Mouse (Mus musculus) gonadal fat pad, adult 2 months (tissue): Measurements from ENCODE around the gene Gm11985. TPM values are rescaled to one million over a fixed set of nuclear protein-coding genes. Genes with fewer than 3 reads are reported as not detected.

Source experiments
- DNase-seq: peaks from one replicate; pipeline ENCODE4 v3.0.0-alpha.2; 2012; ENCODE audit warnings: low read depth
- polyA plus RNA-seq: library from polyadenylated mRNA; depleted of rRNA; stranded (reverse); fragments of >200 nt; gene quantifications from 2 replicates; pipeline ENCODE4 v1.2.3, GENCODE M21; 2012; rRNA removed

Gene Gm11985
- polyA plus RNA-seq, 1 experiment: not detected

DNA sequence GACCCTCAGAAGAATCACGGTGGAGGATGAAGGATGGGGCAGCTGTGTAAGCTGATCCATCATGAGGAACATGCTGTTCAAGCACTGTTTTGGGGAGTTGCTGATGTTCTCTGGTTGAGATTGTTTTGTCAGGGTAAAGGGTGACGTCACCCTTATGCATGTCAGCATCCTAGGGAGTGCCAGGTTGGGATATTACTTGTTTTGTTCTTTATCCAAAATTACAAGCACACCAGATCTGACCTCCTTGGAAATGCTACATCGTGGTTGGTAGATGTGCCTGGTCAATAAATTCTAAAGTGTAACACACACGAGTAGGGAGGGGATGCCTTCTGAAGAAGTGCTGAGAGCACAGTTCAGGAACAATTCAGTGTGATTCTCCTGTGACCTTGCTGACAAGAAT, 31.9 kb downstream of the Gm11985 start:
- no peak for DNase-seq

DNA sequence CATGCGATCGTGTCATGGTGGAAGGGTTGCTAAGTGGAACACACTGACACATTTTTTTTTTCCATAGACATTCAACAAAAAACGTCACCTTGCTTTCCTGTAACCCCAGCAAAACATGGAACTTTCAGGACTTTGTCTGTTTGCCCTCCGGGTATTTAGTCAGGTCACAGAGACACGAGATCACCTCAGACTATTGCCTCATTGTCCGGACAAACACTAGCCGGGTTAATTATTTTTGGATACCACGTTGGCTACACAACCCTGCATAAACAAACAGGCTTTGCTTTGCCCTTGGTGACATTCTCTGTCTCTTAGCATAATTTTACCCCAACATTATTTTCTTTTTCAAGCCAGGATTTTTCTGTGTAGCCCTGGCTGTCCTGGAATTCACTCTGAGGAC, 35.3 kb downstream of the Gm11985 start:
- DNase-seq: no peak

DNA sequence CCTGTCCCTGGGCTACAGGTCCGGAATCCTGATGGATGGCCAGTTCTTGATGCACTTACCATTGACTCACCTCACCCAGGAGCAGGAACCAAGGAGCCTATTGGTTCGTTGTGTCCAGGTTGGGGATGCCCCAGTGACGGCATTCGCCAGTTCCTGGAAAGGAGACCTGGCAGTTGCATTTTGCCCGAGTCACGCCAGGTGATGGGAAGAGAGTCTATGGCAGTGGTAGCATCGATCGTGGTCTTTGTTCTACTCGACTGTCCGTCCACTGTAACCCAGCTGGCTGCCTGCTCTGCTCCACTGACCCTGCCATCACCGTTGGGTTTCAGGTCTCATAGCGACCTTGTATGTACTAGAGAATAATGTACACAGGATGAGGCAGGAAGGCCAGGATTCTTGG, 36.0 kb downstream of the Gm11985 start:
- no peak for DNase-seq

DNA sequence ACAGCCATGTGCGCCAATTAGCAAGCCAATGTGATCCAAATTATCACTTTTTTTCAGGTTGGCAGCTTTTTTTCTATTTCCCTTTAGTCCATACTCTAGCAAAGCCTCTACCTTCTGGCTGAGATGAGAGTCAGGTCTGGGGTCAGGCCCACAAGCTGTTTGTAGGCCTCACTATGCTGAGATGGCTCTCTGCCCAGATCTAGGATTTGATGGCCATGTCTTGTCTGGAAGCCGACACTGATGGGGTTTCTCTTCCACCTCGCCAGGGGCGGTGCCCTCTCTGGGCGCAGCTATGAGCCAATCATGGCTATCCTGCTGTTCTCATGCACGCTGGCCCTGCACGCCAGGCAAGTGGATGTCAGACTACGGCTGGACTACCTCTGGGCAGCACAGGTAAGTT, 37.9 kb downstream of the Gm11985 start:
- no peak for DNase-seq

DNA sequence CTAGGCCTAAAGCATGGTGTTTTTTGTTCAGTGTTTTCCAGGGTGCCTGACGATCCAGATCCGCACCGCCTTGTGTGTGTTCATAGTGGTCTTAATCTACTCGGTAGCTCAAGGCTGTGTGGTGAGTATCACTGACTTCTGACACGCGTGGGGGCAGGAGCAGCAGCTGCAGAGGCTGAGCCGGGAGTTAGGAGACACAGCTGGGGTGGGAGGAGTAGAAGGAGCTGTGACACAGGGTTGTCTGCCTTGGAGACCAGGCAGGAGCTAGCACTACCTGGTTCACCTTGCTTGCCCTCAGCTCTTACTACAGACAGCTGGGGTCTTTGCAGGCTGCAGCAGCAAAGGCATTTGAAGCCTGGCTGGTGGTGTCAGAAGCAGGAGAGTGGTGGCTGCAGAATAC, 38.9 kb downstream of the Gm11985 start:
- no peak for DNase-seq

DNA sequence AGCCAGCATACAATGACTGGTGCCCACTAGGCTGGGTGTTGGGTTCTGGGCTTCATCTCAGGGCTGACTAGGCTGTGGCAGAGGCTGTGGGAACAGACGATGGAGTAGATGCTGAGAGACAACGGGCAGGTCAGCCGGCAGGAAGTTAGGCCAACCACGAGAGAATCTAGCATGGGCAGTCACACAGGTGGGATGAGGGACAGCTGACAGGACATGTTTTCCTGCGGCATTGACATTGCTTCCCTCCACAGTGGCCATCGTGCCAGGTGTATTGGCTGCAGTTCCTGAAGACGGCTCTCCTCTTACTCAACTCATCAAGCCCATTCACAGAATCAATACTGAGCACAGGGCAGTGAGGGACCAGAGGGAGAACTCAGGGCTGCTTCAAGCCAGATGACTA, 40.4 kb downstream of the Gm11985 start:
- no peak for DNase-seq

DNA sequence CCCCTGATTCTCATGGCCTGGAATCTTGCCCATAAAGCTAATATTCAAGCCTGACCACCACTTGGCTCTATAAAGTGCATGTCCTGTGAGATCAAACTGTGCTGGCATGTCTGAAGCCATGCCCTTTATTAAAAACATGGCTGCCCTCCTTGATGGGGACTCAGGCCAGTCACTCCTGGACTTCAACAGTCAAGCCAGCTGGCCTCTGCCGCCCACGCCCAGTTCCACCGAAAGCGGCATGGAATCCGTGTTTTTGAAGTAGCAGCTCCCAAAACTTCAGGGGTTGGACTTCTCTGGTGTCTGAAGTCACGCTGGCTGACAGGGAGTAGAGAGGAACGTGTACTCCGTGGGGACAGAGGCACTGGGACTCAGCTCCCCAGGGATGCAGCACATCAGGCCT, 40.8 kb downstream of the Gm11985 start:
- DNase-seq: no peak

DNA sequence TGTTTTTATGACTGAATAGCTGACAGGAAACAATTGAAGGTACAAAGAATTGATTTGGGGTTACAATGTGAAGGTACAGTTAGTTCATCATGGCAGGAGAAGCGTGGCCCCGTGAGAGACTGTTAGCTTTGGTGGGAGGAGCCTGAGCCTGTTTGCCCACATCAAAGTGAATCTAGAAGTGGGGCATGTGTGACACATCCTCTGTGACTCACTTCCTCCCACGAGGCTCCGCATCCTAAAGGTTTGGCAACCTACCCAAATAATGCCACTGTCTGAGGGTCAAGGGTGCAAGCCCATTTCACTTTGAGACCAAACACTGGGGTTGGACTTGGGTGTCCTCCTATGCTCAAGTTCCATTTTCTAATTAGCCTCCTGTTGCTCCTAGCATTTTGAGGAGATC, 43.1 kb downstream of the Gm11985 start:
- no peak for DNase-seq

DNA sequence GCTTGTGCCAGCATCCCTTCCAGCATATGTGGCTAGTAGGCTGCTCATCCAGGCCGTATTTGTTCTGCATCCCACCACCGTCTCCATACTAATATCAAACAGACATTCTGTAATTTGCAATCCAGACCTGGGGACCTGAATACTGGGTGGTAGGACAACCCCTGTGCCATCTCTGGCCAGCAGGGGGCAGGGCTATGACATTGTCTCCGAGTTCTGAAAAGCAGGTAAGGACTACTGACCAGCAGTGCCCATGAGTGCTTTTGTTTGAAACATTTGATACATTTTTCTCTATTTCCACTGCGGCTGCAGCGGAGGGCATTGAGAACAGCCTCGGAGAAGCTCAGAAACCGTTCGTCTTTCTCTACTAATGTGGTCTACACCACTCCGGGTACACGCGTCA, 44.0 kb downstream of the Gm11985 start:
- no peak for DNase-seq

DNA sequence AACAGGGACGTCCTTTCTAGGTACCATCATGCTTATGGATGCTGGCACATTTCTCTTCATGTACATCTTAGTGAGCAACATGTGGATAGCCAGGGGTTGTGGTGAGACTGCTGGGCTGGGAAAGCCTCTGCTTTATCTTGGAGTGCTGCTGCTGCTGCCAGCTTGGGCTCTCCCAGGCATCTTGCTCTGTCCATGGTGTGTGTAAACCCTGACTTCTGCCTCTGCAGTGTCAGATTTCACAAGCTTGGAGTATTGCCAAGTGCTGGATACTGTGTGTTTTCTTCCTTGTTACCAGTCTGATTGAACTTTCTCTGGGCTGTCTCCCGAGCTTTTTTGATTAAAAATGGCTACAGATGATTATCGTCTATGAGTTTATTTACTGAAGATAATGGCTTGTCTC, 45.6 kb downstream of the Gm11985 start:
- DNase-seq: peak; percentile 10

DNA sequence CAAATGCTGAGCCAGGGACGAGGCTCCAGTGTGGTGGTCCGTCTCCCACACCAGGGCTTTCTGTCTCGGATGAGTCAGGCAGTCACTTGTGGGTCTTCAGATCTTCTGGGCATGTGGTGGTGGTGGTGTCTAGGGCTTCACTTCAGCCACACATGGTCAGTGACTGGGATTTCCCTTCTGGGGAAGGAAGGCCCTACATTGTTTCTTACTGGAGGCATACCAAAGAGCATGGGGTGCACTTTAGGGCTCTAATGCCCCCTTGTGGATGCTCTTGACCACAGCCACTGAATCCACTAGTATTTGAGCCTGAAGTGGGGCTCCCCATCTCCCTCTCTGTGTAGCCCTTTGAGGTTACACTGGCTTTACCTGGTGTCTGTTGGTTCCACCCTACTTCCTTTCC, 47.9 kb downstream of the Gm11985 start:
- DNase-seq: no peak

DNA sequence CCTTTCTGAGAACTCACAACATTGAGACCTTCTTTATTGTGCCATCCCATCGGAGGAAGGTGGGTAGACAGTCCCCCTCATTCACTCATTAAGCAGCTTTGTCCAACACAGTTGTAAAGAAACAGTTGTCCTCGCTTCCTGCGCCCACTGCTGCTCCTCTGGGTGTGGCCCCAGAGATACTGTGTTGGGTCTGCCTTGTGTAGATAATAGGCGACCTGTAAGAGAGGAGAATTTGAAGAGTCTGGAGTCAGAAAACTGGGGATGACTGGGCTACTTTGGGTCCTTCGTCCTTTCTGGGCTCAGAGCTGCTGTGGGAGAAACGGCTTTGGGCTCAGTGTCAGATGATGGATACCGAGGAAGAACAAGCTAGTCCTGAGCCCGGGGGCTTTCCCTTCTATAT, 50.0 kb downstream of the Gm11985 start:
- DNase-seq: no peak

DNA sequence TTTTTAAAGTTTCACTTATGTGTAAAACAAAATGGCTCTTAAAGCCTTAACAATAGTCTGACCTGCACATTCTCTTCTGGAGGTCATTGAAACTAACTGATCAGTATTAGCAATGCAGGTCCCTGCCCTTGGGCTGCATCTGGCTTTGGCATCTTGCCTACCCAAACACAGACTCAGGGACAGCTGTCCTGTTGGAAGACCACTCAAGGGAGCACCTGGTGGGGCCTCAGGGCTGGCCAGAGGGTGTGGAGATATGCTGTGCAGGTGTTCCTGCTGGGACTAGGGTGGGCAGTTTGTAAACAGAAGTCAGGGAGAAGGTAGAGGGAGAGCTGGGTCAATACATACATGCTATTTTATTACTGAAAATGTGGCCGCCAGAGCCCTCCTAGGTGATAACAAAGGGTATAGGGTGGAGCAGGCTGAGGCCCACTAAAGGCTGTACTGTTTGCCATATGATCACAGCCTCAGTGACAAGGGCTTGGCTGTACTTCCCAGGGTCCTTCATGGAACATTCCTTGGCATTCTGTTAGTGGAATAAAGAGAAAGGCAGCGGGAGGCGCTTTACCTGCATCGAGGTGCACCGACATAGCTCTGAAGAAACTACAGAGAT, 52.0 kb downstream of the Gm11985 start:
- no peak for DNase-seq

DNA sequence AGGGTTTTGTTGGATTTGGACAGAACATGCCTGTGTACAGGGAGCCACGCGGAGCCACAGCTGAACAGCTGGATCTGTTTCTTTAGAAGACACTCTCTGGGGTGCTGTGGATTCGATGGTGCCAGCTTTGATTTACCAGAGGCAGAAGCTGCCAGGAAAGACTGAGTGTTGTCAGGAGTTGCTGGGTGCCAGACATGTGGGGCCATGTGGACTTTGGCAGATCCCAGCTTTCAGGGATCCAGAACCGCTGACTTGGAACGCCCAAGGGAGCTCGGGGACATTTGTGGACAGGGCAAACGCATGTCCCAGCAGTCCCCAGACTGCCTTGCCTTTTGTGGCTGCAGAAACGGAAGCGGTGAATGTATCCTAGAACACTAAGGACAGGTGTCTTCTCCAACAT, 52.6 kb downstream of the Gm11985 start:
- DNase-seq: peak; percentile 12

DNA sequence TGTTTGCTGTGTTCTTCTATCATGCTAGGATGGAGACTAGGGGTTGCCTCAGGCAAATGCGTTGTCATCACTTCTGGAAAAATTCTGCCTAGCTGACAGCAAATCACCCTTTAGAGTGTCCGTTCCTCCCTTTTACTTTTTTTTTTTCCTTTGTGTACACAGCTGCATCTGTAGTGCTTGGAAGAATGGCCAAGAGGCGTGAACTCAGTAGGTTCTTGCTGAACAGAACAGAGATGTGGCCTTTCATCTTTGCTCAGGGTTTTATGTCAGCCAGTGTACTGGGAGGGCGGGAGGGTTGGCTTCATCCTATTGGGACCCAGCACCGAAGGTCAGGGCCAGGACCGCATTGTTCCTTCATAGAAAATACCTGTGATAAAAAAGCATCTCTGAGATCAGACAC, 53.1 kb downstream of the Gm11985 start:
- no peak for DNase-seq

DNA sequence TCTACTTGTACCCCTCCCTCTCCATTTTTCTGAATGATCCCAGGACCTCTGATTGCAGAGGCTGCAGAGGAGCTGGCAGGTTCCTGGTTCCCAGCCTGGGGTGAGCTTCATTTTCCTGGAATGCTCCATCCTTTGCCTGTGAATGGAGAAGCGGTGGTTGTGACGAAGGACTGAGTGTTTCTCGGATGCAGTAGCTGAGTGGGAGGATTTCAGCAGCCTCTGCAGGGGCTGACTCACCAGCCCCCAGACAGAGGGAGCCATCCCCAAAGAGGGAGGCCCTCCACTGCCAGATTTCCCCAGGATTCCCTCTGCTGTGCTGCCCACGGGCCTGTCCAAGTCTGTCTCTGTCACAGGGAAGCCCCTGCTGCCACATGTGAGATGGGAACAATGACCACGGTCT, 54.0 kb downstream of the Gm11985 start:
- no peak for DNase-seq

DNA sequence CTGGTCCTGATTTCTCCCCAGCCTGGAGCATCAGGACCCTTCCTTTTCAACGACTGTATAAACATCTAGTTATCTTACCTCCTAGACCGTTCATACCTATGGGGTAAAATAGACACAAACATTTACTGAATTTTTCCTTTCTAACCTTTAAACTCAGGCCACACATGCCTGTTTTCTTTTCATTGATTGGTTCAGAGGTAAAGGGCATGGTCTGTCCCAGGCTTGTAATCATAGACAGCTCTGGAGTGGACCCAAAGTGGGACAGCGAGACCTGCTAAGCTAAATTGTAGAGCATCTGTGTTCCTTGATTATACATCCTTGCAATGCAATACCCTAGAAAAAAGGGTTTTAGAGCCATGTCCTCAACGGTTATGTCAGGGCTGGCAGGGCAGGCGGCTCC, 54.6 kb downstream of the Gm11985 start:
- DNase-seq: no peak

Other genes with a start within 250 kb of the Gm11985 start
- 0.49 and 1.0 TPM in 2 replicates for gene Adcy1, start 125.1 kb downstream of the Gm11985 start, polyA plus RNA-seq
- gene Igfbp1, start 9.2 kb upstream of the Gm11985 start, polyA plus RNA-seq: 0.36 and 1.3 TPM in 2 replicates
- gene Igfbp3, start 25.4 kb upstream of the Gm11985 start, polyA plus RNA-seq: 26.4 and 31.1 TPM in 2 replicates